Mouse (Mus musculus): ENCODE results near the gene Atg7. TPM values are rescaled to one million over a fixed set of nuclear protein-coding genes. Genes with fewer than 3 reads are reported as not detected.
A peak's percentile ranks its signal among the peaks of the same experiment; 100 is the strongest.

Atg7 gene
- polyA plus RNA-seq, 1 experiment from 2014 or later: 19.2 TPM

DNA sequence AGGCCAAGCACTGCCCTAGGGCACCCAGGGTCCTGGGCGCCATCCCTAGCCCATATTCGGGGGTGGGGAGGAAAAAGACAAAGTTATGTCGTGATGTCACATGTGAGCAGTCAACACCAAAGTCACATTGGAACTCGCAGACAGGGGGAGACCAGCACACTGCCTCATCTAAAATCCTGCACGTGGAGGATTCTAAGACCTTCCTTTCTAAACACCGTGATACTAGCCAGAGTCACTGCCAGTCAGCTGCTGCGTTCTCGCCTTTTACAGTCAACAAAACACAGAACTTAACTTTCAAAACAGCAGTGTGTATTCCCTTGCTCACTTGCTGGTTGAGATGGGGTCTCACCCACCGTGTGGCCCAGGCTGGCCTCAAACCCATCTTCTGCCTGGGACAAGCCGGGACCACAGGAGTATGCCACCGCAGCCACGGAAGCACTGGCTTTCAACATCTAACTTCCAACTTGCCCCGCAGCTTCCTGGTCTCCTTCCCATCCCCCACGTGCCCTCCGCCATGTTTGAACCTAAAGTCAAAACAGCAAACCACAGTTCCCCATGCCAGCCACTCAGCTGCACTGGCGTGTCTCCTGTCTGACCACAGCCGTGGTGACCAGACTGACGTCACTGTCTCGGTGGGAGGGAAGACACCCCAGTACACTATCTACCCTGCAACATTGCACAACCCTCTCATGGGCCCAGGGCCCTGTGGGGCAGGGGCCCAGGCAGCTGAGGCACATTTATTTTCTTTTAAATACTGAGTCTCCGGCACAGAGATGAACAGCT lies 250.7 kb downstream of the Atg7 start:
- peaks cover 54% of the 10 kb centered on the region for H3K4me1 ChIP-seq
- no peak overlapping the region for H3K27ac ChIP-seq
- H3K4me3 ChIP-seq: no peak overlapping the region
- no peak for ATAC-seq (ENCODE audit: low FRiP score, low read depth)
- 0 out of 2 replicates have a peak, but pooled peaks cover 4% of the 10 kb centered on the region for H3K9me3 ChIP-seq
- no peak overlapping the region for H3K4me2 ChIP-seq (replicated peaks)
- no peaks in the 10 kb centered on the region for H3K27me3 ChIP-seq (replicated peaks)
- WGBS: 78% methylated on average over 20 of the region's 20 CpGs
- H3K9ac ChIP-seq: no peak overlapping the region
- peaks cover 13% of the 10 kb centered on the region; the same call in 1 of the 2 replicates for H3K36me3 ChIP-seq

DNA sequence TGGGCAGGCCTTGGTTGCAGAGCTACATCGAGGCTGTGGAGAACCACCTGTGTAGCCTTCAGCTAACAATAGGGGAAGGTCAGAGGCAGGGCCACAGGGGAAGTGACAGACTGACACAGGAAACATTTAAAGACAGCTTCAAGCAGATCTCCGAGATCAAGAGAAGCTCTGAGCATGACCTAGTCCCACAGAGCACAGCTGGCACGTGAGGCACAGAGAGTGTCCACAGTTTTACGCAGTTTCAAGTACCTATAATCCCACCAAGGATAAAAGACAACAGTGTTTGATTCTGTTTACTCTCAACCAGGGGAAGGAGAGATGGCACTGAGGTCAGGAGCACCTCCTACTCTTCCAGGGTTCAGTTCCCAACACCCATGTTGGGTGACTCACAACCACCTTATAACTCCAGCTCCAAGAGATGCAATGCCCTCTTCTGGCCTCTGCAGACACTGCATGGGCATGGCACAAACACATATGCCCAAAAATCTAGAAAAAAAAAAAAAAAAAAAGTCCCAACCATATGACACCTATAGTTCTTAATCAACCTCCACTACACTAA lies 251.7 kb downstream of the Atg7 start:
- no peak overlapping the region for H3K4me2 ChIP-seq (replicated peaks)
- no peak overlapping the region for H3K4me3 ChIP-seq
- 0 out of 2 replicates have a peak, but pooled peaks cover 4% of the 10 kb centered on the region for H3K9me3 ChIP-seq
- H3K4me1 ChIP-seq: peaks cover 50% of the 10 kb centered on the region
- H3K27me3 ChIP-seq (replicated peaks): no peaks in the 10 kb centered on the region
- no peak overlapping the region for H3K9ac ChIP-seq
- 76% methylated on average over 4 of the region's 4 CpGs for WGBS
- no peak overlapping the region for H3K27ac ChIP-seq
- ATAC-seq (ENCODE audit: low FRiP score, low read depth): no peak
- H3K36me3 ChIP-seq: peaks cover 10% of the 10 kb centered on the region; the same call in 1 of the 2 replicates

DNA sequence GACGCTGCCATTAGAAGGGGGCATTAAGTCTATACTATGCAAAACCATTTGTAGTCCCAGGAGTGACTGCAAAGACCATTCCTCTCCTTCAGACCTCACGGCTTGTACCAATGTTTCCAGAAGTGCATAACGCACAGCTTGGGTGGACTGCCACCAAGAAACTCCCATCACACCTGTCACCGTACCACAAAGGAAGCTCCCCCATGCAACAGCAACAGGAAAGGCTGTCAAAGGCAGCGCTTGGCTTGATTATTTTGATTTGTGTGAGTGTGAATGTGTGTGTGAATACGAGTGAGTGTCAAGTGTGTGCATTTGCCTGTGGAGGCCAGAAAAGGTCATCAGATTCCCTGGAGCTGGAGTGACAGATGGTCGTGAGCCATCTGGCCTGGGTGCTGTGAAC lies 252.3 kb downstream of the Atg7 start:
- Histone ChIP-seq H3K4me3 (no peak overlapping the region), H3K9ac (no peak overlapping the region), H3K36me3 (peaks cover 10% of the 10 kb centered on the region; the same call in 1 of the 2 replicates), H3K4me2 (replicated peaks) (no peak overlapping the region), H3K9me3 (0 out of 2 replicates have a peak, but pooled peaks cover 4% of the 10 kb centered on the region), H3K27ac (no peak overlapping the region), H3K27me3 (replicated peaks) (no peaks in the 10 kb centered on the region), H3K4me1 (peaks cover 53% of the 10 kb centered on the region)
- no peak for ATAC-seq (ENCODE audit: low FRiP score, low read depth)
- 95% methylated on average over 7 of the region's 7 CpGs for WGBS

DNA sequence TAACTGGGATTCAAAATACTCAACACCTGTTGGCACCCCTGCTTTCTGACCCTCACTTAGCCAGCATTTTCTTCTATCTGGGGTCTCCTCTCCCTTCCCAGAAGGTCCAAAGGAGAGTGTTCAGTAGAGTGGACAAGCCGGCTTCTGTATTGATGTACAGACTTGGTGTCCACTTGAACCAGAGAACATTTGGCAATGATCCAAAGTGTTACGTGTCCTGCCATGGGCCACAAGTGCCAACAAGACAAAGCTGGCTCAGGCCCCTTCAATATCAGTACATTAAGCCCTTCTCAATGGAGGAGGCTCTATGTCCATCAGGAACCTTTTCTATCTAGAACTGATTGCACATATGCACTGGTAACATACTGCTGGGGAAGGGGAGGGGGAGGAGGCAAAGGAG lies 253.4 kb downstream of the Atg7 start:
- H3K27me3 ChIP-seq (replicated peaks): no peaks in the 10 kb centered on the region
- no peak overlapping the region for H3K9ac ChIP-seq
- 0 out of 2 replicates have a peak, but pooled peaks cover 4% of the 10 kb centered on the region for H3K9me3 ChIP-seq
- peaks cover 10% of the 10 kb centered on the region; the same call in 1 of the 2 replicates for H3K36me3 ChIP-seq
- ATAC-seq (ENCODE audit: low FRiP score, low read depth): no peak
- peaks cover 52% of the 10 kb centered on the region for H3K4me1 ChIP-seq
- WGBS: 82% methylated on average over 2 of the region's 2 CpGs
- H3K4me3 ChIP-seq: no peak overlapping the region
- no peak overlapping the region for H3K4me2 ChIP-seq (replicated peaks)
- H3K27ac ChIP-seq: no peak overlapping the region

DNA sequence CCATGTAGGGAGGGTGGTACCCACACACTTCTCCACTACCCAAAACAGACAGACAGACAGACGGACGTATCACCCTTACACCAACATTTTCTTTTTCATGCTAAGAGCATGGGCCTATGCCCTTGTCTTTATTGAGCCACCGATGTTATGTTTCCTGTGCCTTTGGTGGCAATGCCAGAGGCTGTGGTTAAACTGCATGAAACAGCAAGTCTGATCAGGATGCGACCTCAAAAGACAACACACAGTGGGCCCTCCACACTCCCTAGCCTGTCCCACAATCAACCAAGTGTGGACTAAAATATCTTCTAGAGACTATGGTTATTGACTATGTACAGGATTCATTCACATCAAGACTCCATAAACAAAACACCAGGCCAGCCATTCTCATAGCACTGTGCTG lies 256.1 kb downstream of the Atg7 start:
- 0 out of 2 replicates have a peak, but pooled peaks cover 4% of the 10 kb centered on the region for H3K9me3 ChIP-seq
- ATAC-seq (ENCODE audit: low FRiP score, low read depth): no peak
- H3K36me3 ChIP-seq: peaks cover 10% of the 10 kb centered on the region; the same call in 1 of the 2 replicates
- no peak overlapping the region for H3K27ac ChIP-seq
- H3K4me2 ChIP-seq (replicated peaks): no peak overlapping the region
- H3K4me3 ChIP-seq: no peak overlapping the region
- no peaks in the 10 kb centered on the region for H3K27me3 ChIP-seq (replicated peaks)
- H3K4me1 ChIP-seq: peaks cover 54% of the 10 kb centered on the region
- WGBS: 97% methylated on average over 4 of the region's 4 CpGs
- H3K9ac ChIP-seq: no peak overlapping the region

DNA sequence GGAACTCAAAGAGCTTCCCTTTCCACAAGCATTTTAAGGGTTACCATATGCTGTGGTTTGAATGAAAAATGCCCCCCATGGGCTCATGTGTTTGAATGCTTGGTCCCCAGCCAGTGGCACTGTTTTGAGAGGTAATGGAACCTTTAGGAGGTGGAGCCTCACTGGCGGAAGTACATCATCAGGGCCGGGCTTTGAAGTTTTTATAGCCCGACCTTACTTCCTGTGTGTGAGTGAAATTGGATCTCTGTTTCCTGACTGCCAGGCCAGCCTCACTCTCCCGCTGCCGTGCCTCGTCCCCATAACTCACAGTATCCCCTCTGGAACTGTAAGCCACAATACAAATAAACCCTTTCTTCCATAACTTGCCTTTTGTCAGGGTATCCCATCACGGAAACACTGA lies 256.8 kb downstream of the Atg7 start:
- H3K4me2 ChIP-seq (replicated peaks): peak overlapping the region; percentile 48
- no peak overlapping the region for H3K9ac ChIP-seq
- no peak overlapping the region for H3K4me3 ChIP-seq
- H3K27me3 ChIP-seq (replicated peaks): no peaks in the 10 kb centered on the region
- 23% methylated on average over 7 of the region's 7 CpGs for WGBS
- no peak for ATAC-seq (ENCODE audit: low FRiP score, low read depth)
- 0 out of 2 replicates have a peak, but pooled peaks cover 4% of the 10 kb centered on the region for H3K9me3 ChIP-seq
- H3K27ac ChIP-seq: 0 out of 2 replicates have a peak overlapping the region, but pooled peaks have one; percentile 1
- H3K4me1 ChIP-seq: peaks cover 54% of the 10 kb centered on the region
- H3K36me3 ChIP-seq: peaks cover 10% of the 10 kb centered on the region; the same call in 1 of the 2 replicates

DNA sequence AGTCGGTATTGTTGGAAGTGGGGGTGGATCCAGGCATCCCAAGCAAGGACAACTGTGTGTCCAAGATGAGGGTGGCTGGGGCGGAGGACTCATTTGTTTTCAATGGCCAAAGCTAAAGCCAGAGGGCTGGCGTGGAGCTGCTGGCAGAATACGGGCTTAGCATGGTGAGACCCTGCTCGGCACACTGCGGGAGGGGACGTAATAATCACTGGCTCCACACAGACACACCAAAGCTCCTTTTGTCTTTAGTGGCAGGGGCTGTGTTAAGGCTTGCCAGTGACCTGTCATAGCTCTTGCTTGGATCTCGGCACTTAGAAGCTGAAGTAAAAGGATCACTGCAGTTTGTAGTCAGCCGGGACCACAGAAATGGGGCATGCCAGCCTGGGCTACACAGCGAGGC lies 257.3 kb downstream of the Atg7 start:
- Histone ChIP-seq H3K4me3 (no peak overlapping the region), H3K4me2 (replicated peaks) (peak overlapping the region; percentile 48), H3K4me1 (peaks cover 53% of the 10 kb centered on the region), H3K9me3 (0 out of 2 replicates have a peak, but pooled peaks cover 4% of the 10 kb centered on the region), H3K27ac (0 out of 2 replicates have a peak overlapping the region, but pooled peaks have one; percentile 1), H3K9ac (peak overlapping the region; percentile 36), H3K36me3 (peaks cover 8% of the 10 kb centered on the region; the same call in 1 of the 2 replicates), H3K27me3 (replicated peaks) (no peaks in the 10 kb centered on the region)
- no peak for ATAC-seq (ENCODE audit: low FRiP score, low read depth)
- 18% methylated on average over 10 of the region's 10 CpGs for WGBS

DNA sequence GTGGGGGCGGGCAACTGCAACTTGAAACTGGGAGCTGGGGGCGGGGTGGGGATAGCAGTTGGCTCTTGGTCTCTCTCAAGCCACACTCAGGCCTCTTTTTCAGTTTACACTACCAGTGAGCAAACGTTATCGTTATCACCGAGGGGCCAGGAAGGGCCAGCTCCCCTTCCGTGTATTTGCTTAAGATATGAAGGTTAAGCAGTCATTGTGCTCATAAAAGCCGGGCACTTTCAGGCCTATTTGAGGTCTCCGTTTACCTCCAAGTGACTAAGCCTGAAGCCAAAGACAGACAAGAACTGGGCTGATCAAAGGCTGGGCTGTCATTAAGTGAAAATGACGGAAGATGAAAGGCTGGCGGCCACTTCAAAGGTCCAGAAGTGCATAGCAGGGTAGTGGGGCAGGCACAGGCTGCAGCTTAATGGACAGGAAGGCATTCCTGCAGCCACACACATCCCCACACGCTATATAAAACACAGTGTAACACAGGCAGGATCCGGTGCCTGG lies 258.5 kb downstream of the Atg7 start:
- H3K9me3 ChIP-seq: 0 out of 2 replicates have a peak, but pooled peaks cover 1% of the 10 kb centered on the region
- peaks cover 53% of the 10 kb centered on the region for H3K4me1 ChIP-seq
- H3K4me2 ChIP-seq (replicated peaks): peak overlapping the region; percentile 41
- no peak for ATAC-seq (ENCODE audit: low FRiP score, low read depth)
- no peaks in the 10 kb centered on the region for H3K27me3 ChIP-seq (replicated peaks)
- H3K27ac ChIP-seq: no peak overlapping the region
- peak overlapping the region; percentile 29; the same call in 1 of the 2 replicates for H3K9ac ChIP-seq
- WGBS: 4% methylated on average over 12 of the region's 12 CpGs
- H3K4me3 ChIP-seq: no peak overlapping the region
- H3K36me3 ChIP-seq: peaks cover 5% of the 10 kb centered on the region; the same call in 1 of the 2 replicates

DNA sequence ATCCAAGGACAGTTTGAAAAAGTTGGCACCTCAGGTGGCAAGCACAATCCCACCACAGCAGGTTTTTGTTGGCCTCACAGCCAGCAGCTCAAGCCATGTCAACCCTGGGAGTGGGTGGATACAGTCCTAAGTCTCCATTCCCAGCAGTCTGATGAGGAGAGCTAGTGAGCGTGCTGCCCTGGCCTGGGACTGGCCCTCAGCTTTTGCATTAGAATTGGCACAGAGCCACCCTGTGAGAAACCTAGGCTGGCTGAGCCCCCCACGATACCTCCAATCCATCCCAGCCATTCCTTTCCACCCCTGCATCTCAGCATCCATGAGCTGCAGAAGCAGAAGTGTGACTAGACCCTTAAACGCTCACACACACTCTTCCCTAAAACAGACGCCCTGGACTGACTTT lies 259.0 kb downstream of the Atg7 start:
- Histone ChIP-seq H3K4me2 (replicated peaks) (peak overlapping the region; percentile 41), H3K9ac (peak overlapping the region; percentile 29; the same call in 1 of the 2 replicates), H3K4me3 (no peak overlapping the region), H3K36me3 (0 out of 2 replicates have a peak, but pooled peaks cover 4% of the 10 kb centered on the region), H3K27ac (no peak overlapping the region), H3K27me3 (replicated peaks) (no peaks in the 10 kb centered on the region), H3K4me1 (peaks cover 56% of the 10 kb centered on the region), H3K9me3 (no peaks in the 10 kb centered on the region)
- ATAC-seq (ENCODE audit: low FRiP score, low read depth): 0 out of 2 replicates have a peak, but pooled peaks have one; percentile 10
- 23% methylated on average over 4 of the region's 4 CpGs for WGBS

DNA sequence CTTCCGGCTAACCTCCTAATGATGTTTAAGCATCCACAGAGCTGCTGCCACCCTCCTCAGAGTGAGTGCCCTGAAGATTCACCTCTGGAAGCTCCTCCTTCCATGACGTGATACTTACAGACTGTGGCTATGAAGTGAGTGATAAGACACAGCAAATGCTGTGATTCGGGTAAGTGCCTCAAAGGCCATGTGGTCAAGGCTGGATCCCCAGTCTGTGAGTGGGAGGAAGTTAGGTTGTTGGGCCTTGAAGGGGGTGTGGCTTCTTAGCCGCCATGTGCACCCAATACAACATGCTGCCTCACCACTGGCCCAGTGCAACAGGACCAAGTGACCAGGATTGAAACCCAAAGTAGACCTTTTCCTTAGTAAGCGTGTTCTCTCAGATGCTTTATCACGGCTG lies 261.3 kb downstream of the Atg7 start:
- Histone ChIP-seq H3K4me3 (no peak overlapping the region), H3K9ac (no peak overlapping the region), H3K4me1 (peaks cover 56% of the 10 kb centered on the region), H3K4me2 (replicated peaks) (no peak overlapping the region), H3K27ac (no peak overlapping the region), H3K27me3 (replicated peaks) (no peaks in the 10 kb centered on the region), H3K9me3 (no peaks in the 10 kb centered on the region), H3K36me3 (no peaks in the 10 kb centered on the region)
- WGBS: 85% methylated on average over 6 of the region's 6 CpGs
- ATAC-seq (ENCODE audit: low FRiP score, low read depth): no peak

DNA sequence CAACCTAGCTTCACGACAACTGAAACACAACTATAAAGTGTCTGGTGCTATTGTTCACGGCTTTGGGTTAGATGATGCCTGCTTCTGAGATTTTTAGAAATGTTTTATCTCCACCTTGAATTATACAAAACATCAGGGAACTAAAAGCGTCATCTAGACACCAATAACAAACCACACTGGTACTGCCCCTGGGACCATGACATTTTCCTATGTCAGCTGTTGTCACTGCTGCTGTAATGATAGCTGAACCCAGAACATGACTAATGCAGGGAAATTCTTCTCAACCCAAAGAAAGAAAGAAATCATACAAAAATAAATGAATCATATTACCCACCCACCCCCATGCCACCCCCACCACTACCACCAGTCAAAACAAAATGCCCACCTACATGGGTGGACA lies 261.9 kb downstream of the Atg7 start:
- Histone ChIP-seq H3K36me3 (no peaks in the 10 kb centered on the region), H3K4me1 (peaks cover 51% of the 10 kb centered on the region), H3K9me3 (no peaks in the 10 kb centered on the region), H3K4me2 (replicated peaks) (no peak overlapping the region), H3K27ac (no peak overlapping the region), H3K4me3 (no peak overlapping the region), H3K9ac (no peak overlapping the region), H3K27me3 (replicated peaks) (no peaks in the 10 kb centered on the region)
- 90% methylated on average over 3 of the region's 3 CpGs for WGBS
- ATAC-seq (ENCODE audit: low FRiP score, low read depth): no peak

Data from neural tube, embryonic 12.5 days (tissue).